Mouse (Mus musculus) thymus, adult 2 months (tissue): ENCODE data around the gene Pappa2. TPM values are rescaled to one million over a fixed set of nuclear protein-coding genes. Genes with fewer than 3 reads are reported as not detected.

ENCODE experiments used
- DNase-seq: peaks from one replicate; pipeline ENCODE4 v3.0.0; 2021
- H3K27ac ChIP-seq: fragments of 200-500 bp; 2 replicates; pipeline ENCODE4 v1.5.1; 2012; ENCODE audit warnings: low read length, control low read depth; ENCODE audit not compliant: control insufficient read depth, insufficient read depth
- H3K27me3 ChIP-seq: fragments of 200-500 bp; 2 replicates; pipeline ENCODE4 v1.6.1; 2012; ENCODE audit warnings: mild to moderate bottlenecking, low read length, moderate library complexity, mixed read lengths; ENCODE audit not compliant: control insufficient read depth, insufficient read depth
- H3K36me3 ChIP-seq: fragments of 200-500 bp; 2 replicates; pipeline ENCODE4 v1.6.1; 2012; ENCODE audit warnings: mild to moderate bottlenecking, low read length, moderate library complexity; ENCODE audit not compliant: control insufficient read depth, insufficient read depth
- H3K4me1 ChIP-seq: fragments of 200-500 bp; replicated peaks from 2 replicates; pipeline ENCODE4 v1.6.1; 2012; ENCODE audit warnings: low read length; ENCODE audit not compliant: control insufficient read depth, insufficient read depth
- H3K4me3 ChIP-seq: fragments of 200-500 bp; 2 replicates; pipeline ENCODE4 v1.5.1; 2012; ENCODE audit warnings: mild to moderate bottlenecking, low read length, control low read depth, moderate library complexity; ENCODE audit not compliant: control insufficient read depth, insufficient read depth
- CTCF ChIP-seq: fragments of 200-500 bp; IDR thresholded peaks from 2 replicates; pipeline ENCODE4 v1.5.1; 2012; ENCODE audit warnings: mild to moderate bottlenecking, control low read depth, low read length, moderate library complexity, borderline replicate concordance; ENCODE audit not compliant: control insufficient read depth, poor library complexity, insufficient read depth; ENCODE audit errors: extremely low read depth
- POLR2A ChIP-seq: fragments of 200-500 bp; IDR thresholded peaks from 2 replicates; pipeline ENCODE4 v1.6.1; 2012; ENCODE audit warnings: mild to moderate bottlenecking, low read length, control low read depth, moderate library complexity; ENCODE audit not compliant: control insufficient read depth, poor library complexity, insufficient read depth; ENCODE audit errors: extremely low read depth
- WGBS: fragments of 180-500 bp; shearing (Covaris S2); methylation state at CpG from one replicate; pipeline ENCODE4 v1.1.7; 2018; 5-methylcytosine and 5-hydroxymethylcytosine counted together
- polyA plus RNA-seq: library from polyadenylated mRNA; depleted of rRNA; stranded (reverse); fragments of >200 nt; gene quantifications from 2 replicates; pipeline ENCODE4 v1.2.3, GENCODE M21; 2012

Pappa2 gene
- polyA plus RNA-seq, 1 experiment: 0.62 TPM

DNA sequence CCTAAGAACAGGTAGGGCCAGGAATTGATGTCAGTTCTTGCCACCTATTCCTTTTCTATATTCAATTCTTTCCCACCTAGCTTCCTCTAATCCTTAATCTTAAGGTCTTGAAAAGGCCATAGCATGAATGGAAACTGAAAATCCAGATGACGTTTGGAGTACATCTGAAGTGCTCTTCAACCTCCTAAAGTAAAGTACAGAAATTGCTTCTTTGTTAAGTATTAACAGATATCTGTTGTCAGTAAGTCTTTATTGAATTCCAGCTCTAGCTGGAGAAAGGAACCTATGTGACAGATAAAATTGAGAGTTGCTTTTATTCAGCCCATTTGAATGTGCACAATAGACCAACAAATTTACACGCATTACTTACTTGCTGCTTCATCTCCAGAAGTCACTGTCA, 280.1 kb downstream of the Pappa2 start:
- Histone ChIP-seq H3K36me3 (no peaks in the 10 kb centered on the region), H3K27me3 (no peaks in the 10 kb centered on the region), H3K27ac (no peak overlapping the region), H3K4me1 (no peaks in the 10 kb centered on the region), H3K4me3 (no peak overlapping the region)
- TF ChIP-seq CTCF (no peak), POLR2A (no peak)
- WGBS: 92% methylated on average over 2 of the region's 2 CpGs
- no peak for DNase-seq

- Histone ChIP-seq H3K27ac (no peak overlapping the region), H3K4me1 (no peaks in the 10 kb centered on the region), H3K36me3 (no peaks in the 10 kb centered on the region), H3K27me3 (no peaks in the 10 kb centered on the region), H3K4me3 (no peak overlapping the region)
- no peak for DNase-seq
- TF ChIP-seq POLR2A (no peak), CTCF (no peak)
- WGBS: 84% methylated on average over 2 of the region's 2 CpGs
Observed at GRCm38 (mm10) chr1:158699276-158699675, 281.0 kb downstream of the Pappa2 start.

- Histone ChIP-seq H3K4me3 (no peak overlapping the region), H3K36me3 (no peaks in the 10 kb centered on the region), H3K27ac (no peak overlapping the region), H3K27me3 (no peaks in the 10 kb centered on the region), H3K4me1 (no peaks in the 10 kb centered on the region)
- no peak for TF ChIP-seq CTCF
- no peak for TF ChIP-seq POLR2A
- no peak for DNase-seq
- 77% methylated on average over 10 of the region's 10 CpGs for WGBS
Observed at GRCm38 (mm10) chr1:158697859-158698569, 282.3 kb downstream of the Pappa2 start.

- Histone ChIP-seq H3K27me3 (no peaks in the 10 kb centered on the region), H3K4me1 (no peaks in the 10 kb centered on the region), H3K4me3 (no peak overlapping the region), H3K27ac (no peak overlapping the region), H3K36me3 (no peaks in the 10 kb centered on the region)
- TF ChIP-seq POLR2A: no peak
- TF ChIP-seq CTCF: no peak
- WGBS: 74% methylated on average over 3 of the region's 3 CpGs
- DNase-seq: no peak
Observed at GRCm38 (mm10) chr1:158697423-158697822, 282.9 kb downstream of the Pappa2 start.

- no peaks in the 10 kb centered on the region for H3K4me1 ChIP-seq
- H3K27me3 ChIP-seq: no peaks in the 10 kb centered on the region
- no peaks in the 10 kb centered on the region for H3K36me3 ChIP-seq
- no peak overlapping the region for H3K4me3 ChIP-seq
- no peak overlapping the region for H3K27ac ChIP-seq
- DNase-seq: no peak
- TF ChIP-seq CTCF: no peak
- TF ChIP-seq POLR2A: no peak
- 58% methylated on average over 1 of the region's 1 CpGs for WGBS
Observed at GRCm38 (mm10) chr1:158687726-158688125, 292.6 kb downstream of the Pappa2 start.

GRCm38 (mm10) chr1:158669971-158670592, 310.2 kb downstream of the Pappa2 start:
- Histone ChIP-seq H3K27ac (no peak overlapping the region), H3K27me3 (no peaks in the 10 kb centered on the region), H3K4me1 (no peaks in the 10 kb centered on the region), H3K36me3 (no peaks in the 10 kb centered on the region), H3K4me3 (no peak overlapping the region)
- 39% methylated on average over 3 of the region's 3 CpGs for WGBS
- TF ChIP-seq POLR2A (no peak), CTCF (no peak)
- peak; percentile 11 for DNase-seq
